Mouse (Mus musculus) kidney, adult 2 months (tissue): ENCODE results near the gene Cenpp. TPM values are rescaled to one million over a fixed set of nuclear protein-coding genes. Genes with fewer than 3 reads are reported as not detected.

ENCODE experiments used
- DNase-seq: peaks from one replicate; pipeline ENCODE4 v3.0.0; 2021
- H3K27ac ChIP-seq: fragments of 200-500 bp; 2 replicates; pipeline ENCODE4 v1.5.1; 2012; ENCODE audit warnings: low read depth, low read length, control low read depth, inconsistent platforms; ENCODE audit not compliant: insufficient read depth
- H3K27me3 ChIP-seq: fragments of 200-500 bp; replicated peaks from 2 replicates; pipeline ENCODE4 v1.6.1; 2012; ENCODE audit warnings: mild to moderate bottlenecking, moderate library complexity, low read length, inconsistent platforms; ENCODE audit not compliant: control insufficient read depth, insufficient read depth
- H3K36me3 ChIP-seq: fragments of 200-500 bp; 2 replicates; pipeline ENCODE4 v1.6.1; 2012; ENCODE audit warnings: mild to moderate bottlenecking, moderate library complexity, low read length, inconsistent platforms; ENCODE audit not compliant: control insufficient read depth, insufficient read depth
- H3K4me1 ChIP-seq: fragments of 200-500 bp; 2 replicates; pipeline ENCODE4 v1.6.1; 2011; ENCODE audit warnings: low read length; ENCODE audit not compliant: control insufficient read depth, insufficient read depth
- H3K4me3 ChIP-seq: fragments of 200-500 bp; 2 replicates; pipeline ENCODE4 v1.5.1; 2011; ENCODE audit warnings: mild to moderate bottlenecking, low read depth, low read length, control low read depth; ENCODE audit not compliant: insufficient read depth
- CTCF ChIP-seq: fragments of 200-500 bp; conservative IDR thresholded peaks from 2 replicates; pipeline ENCODE4 v1.5.1; 2011; ENCODE audit warnings: low read depth, mild to moderate bottlenecking, control low read depth, low read length, moderate library complexity, mixed read lengths; ENCODE audit not compliant: insufficient read depth, insufficient read length
- POLR2A ChIP-seq: fragments of 200-500 bp; IDR thresholded peaks from one replicate; pipeline ENCODE4 v1.6.1; 2011; ENCODE audit warnings: low read depth, low read length, control low read depth
- WGBS: fragments of 180-500 bp; shearing (Covaris S2); methylation state at CpG from one replicate; pipeline ENCODE4 v1.1.7; 2018; 5-methylcytosine and 5-hydroxymethylcytosine counted together
- polyA plus RNA-seq: library from polyadenylated mRNA; depleted of rRNA; stranded (reverse); fragments of >200 nt; gene quantifications from 2 replicates; pipeline ENCODE4 v1.2.3, GENCODE M21; 2012; rRNA removed

The Cenpp gene
- polyA plus RNA-seq = 0.17 and 0.34 TPM in 2 replicates

GRCm38 (mm10) chr13:49652481-49653179 is at the start of gene Cenpp, which contains the start of gene Nol8:
TSS of gene Cenpp (minus strand) at chr13:49652785.
TSS of gene Nol8 (plus strand) at chr13:49653078.
- TF ChIP-seq CTCF (no peak), POLR2A (no peak)
- H3K36me3 ChIP-seq = no peaks in the 10 kb centered on the region
- H3K27me3 ChIP-seq = no peaks in the 10 kb centered on the region
- H3K4me3 ChIP-seq = peak within 1 kb of the TSS; percentile 74
- no peaks in the 10 kb centered on the region for H3K4me1 ChIP-seq
- DNase-seq = peak; percentile 99
- WGBS = under 1% methylated on average over 68 of the region's 68 CpGs
- peak within 1 kb of the TSS; percentile 40; the same call in 1 of the 2 replicates for H3K27ac ChIP-seq

DNA sequence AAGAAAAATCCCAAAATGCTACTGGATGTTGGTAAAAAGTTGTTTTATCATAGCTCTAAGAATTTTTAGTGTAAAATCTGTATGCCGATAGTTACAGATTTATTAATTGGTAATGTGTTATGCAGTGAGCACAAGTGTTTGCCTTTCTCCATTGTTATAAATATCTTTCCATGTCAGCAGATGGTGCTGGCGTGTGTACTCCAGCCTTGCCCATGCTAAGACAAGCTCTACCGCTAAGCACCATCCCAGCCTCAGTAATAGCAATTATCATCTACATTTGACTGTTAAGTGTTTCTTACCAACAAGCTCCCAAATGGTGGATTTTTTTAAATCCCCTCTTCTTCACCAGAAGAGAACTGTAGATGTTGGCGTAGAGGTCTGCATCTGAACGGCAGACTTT is 38.5 kb upstream of the Cenpp start:
- H3K27me3 ChIP-seq = no peaks in the 10 kb centered on the region
- H3K36me3 ChIP-seq = peaks cover 8% of the 10 kb centered on the region
- no peak for DNase-seq
- no peak overlapping the region for H3K27ac ChIP-seq
- TF ChIP-seq CTCF (no peak), POLR2A (no peak)
- WGBS = 96% methylated on average over 5 of the region's 5 CpGs
- H3K4me1 ChIP-seq = no peaks in the 10 kb centered on the region
- H3K4me3 ChIP-seq = no peak overlapping the region

- TF ChIP-seq POLR2A (no peak), CTCF (no peak)
- no peaks in the 10 kb centered on the region; the same call in 1 of the 2 replicates for H3K36me3 ChIP-seq
- H3K27me3 ChIP-seq = no peaks in the 10 kb centered on the region
- H3K4me3 ChIP-seq = no peak overlapping the region
- DNase-seq = no peak
- no peak overlapping the region for H3K27ac ChIP-seq
- no peaks in the 10 kb centered on the region; the same call in 1 of the 2 replicates for H3K4me1 ChIP-seq
- 79% methylated on average over 4 of the region's 4 CpGs for WGBS
Observed at GRCm38 (mm10) chr13:49684266-49684665, 31.7 kb upstream of the Cenpp start.

- peak overlapping the region; percentile 82 for H3K4me3 ChIP-seq
- H3K27ac ChIP-seq = peak overlapping the region; percentile 19; the same call in 1 of the 2 replicates
- H3K27me3 ChIP-seq = no peaks in the 10 kb centered on the region
- no peaks in the 10 kb centered on the region; the same call in 1 of the 2 replicates for H3K4me1 ChIP-seq
- TF ChIP-seq POLR2A (no peak), CTCF (no peak)
- H3K36me3 ChIP-seq = no peaks in the 10 kb centered on the region; the same call in 1 of the 2 replicates
- DNase-seq = no peak
- WGBS = under 1% methylated on average over 20 of the region's 20 CpGs
Observed at GRCm38 (mm10) chr13:49682233-49682846, 29.8 kb upstream of the Cenpp start.

DNA sequence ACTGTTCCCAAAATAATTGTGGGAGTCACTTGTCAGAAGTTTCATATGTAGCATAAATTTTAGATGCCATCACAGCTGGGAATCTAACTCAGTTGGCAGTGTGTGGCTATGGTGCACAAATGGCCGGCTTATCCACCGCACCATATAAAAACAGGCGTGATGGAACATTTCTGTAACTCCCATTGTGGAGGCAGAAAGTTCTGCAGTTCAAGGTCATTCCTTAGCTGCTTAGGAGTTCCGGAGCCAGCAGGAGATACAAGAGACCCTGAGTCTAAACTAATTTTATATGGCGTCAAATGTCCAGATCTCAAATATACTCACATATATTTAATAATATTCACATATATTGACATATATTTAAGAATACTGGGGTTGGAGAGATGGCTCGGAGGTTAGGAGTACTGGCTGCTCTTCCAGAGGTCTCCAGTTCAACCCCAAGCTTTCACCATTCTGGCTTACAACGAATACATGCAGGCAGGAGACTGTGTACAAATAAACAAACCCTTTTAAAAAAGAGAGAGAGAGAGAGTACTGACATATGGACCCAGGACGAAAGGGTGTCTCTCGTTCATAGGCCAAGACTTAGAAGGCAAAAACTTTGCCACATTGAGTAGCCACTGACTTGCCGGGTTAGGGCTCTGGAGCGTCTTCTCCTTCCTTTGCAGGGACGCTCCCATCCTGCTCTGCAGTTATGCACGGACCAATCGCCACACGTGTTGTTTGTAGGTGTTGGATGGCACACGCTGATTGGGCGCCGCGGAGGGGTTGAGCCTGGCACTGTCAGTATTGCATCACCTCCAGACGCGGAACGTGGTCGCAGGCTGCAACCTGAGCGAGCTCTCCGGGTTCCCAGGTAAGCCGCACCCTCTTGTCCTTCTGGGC is 29.0 kb upstream of the Cenpp start, which contains the start of gene Iars:
TSS of gene Iars (plus strand) at position 750 of the 882 bp plus-strand sequence.
- peak within 1 kb of the TSS; percentile 52; the same call in 1 of the 2 replicates for H3K27ac ChIP-seq
- H3K27me3 ChIP-seq = no peaks in the 10 kb centered on the region
- H3K4me1 ChIP-seq = no peaks in the 10 kb centered on the region; the same call in 1 of the 2 replicates
- H3K4me3 ChIP-seq = peak within 1 kb of the TSS; percentile 82
- WGBS = 3% methylated on average over 26 of the region's 26 CpGs
- peak; percentile 99 for DNase-seq
- no peaks in the 10 kb centered on the region; the same call in 1 of the 2 replicates for H3K36me3 ChIP-seq
- TF ChIP-seq POLR2A (peak; percentile 73), CTCF (no peak)

- Histone ChIP-seq H3K36me3 (peaks cover 2% of the 10 kb centered on the region), H3K4me1 (no peaks in the 10 kb centered on the region; the same call in 1 of the 2 replicates), H3K27ac (no peak overlapping the region), H3K4me3 (no peak overlapping the region), H3K27me3 (no peaks in the 10 kb centered on the region)
- no peak for DNase-seq
- TF ChIP-seq POLR2A = no peak
- 96% methylated on average over 2 of the region's 2 CpGs for WGBS
Observed at GRCm38 (mm10) chr13:49677793-49678192, 25.2 kb upstream of the Cenpp start.
